Mouse (Mus musculus): Measurements from ENCODE around the gene Psmb8.

- TF ChIP-seq CTCF (IDR thresholded peaks at IDR 0.05; ENCODE audit: extremely low read depth, insufficient read length, insufficient replicate concordance, low read depth, low read length) = no peak
- no peak for TF ChIP-seq POLR2A (IDR thresholded peaks at IDR 0.05; ENCODE audit: low read depth, low read length)
Observed at GRCm38 (mm10) chr17:34198521-34198912, 996 bp downstream of the Psmb8 start.
